Mouse (Mus musculus) embryonic facial prominence, embryonic 10.5 days (tissue): ENCODE measurements at regions not wholly inside any gene's neighbourhood (a gene's known extent, or its start where the extent isn't known, plus 50 kb on each side); places are given as distances from the start of the nearest gene placed in this dataset.

Source experiments
- DNase-seq: peaks from one replicate; pipeline ENCODE4 v3.0.0-alpha.2; 2017; ENCODE audit warnings: low spot score
- H3K27ac ChIP-seq: fragments of 300-500 bp; sonication (generic); replicated peaks from 2 replicates; pipeline ENCODE4 v1.5.1; 2016; ENCODE audit warnings: mild to moderate bottlenecking
- H3K27me3 ChIP-seq: fragments of 300-500 bp; sonication (generic); replicated peaks from 2 replicates; pipeline ENCODE4 v1.6.1; 2016; ENCODE audit warnings: low read depth, mild to moderate bottlenecking; ENCODE audit not compliant: poor library complexity, severe bottlenecking
- H3K36me3 ChIP-seq: fragments of 300-500 bp; sonication (generic); replicated peaks from 2 replicates; pipeline ENCODE4 v1.6.1; 2016; ENCODE audit warnings: mild to moderate bottlenecking, moderate library complexity
- H3K4me1 ChIP-seq: fragments of 300-500 bp; sonication (generic); 2 replicates; pipeline ENCODE4 v1.6.1; 2016
- H3K4me3 ChIP-seq: fragments of 300-500 bp; sonication (generic); 2 replicates; pipeline ENCODE4 v1.5.1; 2016; ENCODE audit warnings: mild to moderate bottlenecking, moderate library complexity
- H3K9me3 ChIP-seq: fragments of 300-500 bp; sonication (generic); 2 replicates; pipeline ENCODE4 v1.6.1; 2016; ENCODE audit warnings: mild to moderate bottlenecking
- WGBS: fragments of 180-500 bp; shearing (Covaris S2); methylation state at CpG from one replicate; pipeline ENCODE4 v1.1.7; 2016; 5-methylcytosine and 5-hydroxymethylcytosine counted together

DNA sequence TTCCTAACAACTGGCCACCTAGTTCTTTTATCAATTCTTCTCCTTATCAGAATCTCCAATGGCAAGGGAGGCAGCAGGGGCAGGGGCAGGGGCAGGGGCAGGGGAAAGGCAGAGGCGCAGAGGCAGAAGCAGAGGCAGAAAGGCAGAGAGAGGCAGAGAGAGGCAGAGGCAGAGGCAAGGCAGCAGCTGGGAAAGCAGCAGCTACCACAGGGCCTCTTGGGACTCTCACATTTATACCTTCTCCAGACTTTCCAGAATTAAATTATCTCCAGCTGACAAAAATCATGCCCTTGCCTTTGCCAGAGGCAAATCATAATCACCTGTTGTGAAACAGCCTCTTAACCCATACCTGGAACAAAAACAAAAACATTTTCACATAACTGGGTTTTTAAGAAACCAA lies 370.4 kb upstream of the Clec14a start:
- Histone ChIP-seq H3K36me3 (no peaks in the 10 kb centered on the region), H3K27ac (no peak overlapping the region), H3K4me3 (no peak overlapping the region), H3K4me1 (peaks cover 17% of the 10 kb centered on the region), H3K27me3 (no peaks in the 10 kb centered on the region), H3K9me3 (no peaks in the 10 kb centered on the region)
- peak; percentile 29 for DNase-seq
- WGBS, result 32% methylated on average over 1 of the region's 1 CpGs

DNA sequence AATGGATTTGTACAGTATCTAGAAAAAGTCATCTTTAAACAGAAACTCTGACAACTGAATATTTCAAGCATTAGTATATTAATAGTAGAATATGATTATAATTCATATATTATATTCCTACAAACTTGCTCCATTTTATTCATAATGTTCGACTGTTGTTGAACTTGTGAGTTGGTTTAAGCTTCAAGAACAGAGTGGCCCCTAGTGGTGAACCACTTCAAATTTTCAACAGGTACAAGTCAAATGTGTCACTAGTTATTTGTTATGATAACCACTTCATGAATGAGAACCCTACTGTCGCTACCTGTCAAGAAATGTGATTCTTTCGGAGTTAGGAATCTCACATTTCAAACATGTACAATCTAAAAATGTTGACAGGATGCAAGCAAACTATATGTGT lies 369.2 kb upstream of the Clec14a start:
- no peaks in the 10 kb centered on the region for H3K27me3 ChIP-seq
- no peaks in the 10 kb centered on the region for H3K9me3 ChIP-seq
- H3K4me1 ChIP-seq, result peaks cover 9% of the 10 kb centered on the region
- no peak overlapping the region for H3K4me3 ChIP-seq
- no peaks in the 10 kb centered on the region for H3K36me3 ChIP-seq
- no peak overlapping the region for H3K27ac ChIP-seq
- WGBS, result 77% methylated on average over 3 of the region's 3 CpGs
- DNase-seq, result no peak

DNA sequence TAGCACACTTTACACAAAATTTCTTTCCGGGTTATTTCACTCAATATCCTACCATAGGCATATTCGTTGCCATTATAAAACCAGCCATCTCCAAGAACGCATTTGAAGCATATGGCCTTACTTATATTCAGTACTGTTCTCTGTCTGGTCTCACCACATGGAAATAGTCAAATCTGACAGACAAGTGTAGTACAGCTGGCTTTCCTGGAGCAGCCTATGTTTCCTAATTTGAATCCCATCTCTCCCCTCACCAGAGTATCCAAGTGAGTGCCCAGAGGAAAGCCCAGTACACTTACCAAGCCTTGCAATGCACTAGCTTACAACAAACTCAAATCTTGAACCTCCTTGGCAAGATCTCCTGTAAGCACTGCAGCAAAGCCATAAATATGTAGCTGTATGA lies 363.4 kb upstream of the Clec14a start:
- H3K4me3 ChIP-seq, result no peak overlapping the region
- H3K36me3 ChIP-seq, result no peaks in the 10 kb centered on the region
- no peaks in the 10 kb centered on the region for H3K27me3 ChIP-seq
- no peaks in the 10 kb centered on the region for H3K4me1 ChIP-seq
- no peaks in the 10 kb centered on the region for H3K9me3 ChIP-seq
- 84% methylated on average over 3 of the region's 3 CpGs for WGBS
- no peak overlapping the region for H3K27ac ChIP-seq
- no peak for DNase-seq

DNA sequence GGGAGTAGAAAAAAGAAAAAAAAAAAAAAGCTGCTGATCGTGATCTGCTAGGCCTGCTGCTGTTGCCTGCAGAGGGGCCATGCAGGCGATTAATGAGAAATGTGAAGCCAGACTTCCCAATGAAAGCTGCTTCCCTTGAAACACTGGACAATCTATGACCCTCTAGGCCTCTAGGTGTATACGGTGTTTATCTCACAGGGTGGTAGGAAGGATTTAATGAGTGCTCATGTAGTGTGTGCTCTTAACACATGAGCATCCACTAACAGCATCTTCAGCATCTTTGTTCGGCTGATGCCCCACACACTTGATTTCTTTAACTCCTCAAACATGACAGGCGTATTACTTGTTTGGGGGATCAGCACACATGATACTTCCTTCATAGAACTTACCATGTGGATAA lies 359.7 kb upstream of the Clec14a start:
- H3K4me1 ChIP-seq, result no peaks in the 10 kb centered on the region
- no peak for DNase-seq
- H3K27me3 ChIP-seq, result no peaks in the 10 kb centered on the region
- H3K27ac ChIP-seq, result no peak overlapping the region
- H3K36me3 ChIP-seq, result no peaks in the 10 kb centered on the region
- H3K9me3 ChIP-seq, result no peaks in the 10 kb centered on the region
- no peak overlapping the region for H3K4me3 ChIP-seq
- WGBS, result 77% methylated on average over 5 of the region's 5 CpGs

DNA sequence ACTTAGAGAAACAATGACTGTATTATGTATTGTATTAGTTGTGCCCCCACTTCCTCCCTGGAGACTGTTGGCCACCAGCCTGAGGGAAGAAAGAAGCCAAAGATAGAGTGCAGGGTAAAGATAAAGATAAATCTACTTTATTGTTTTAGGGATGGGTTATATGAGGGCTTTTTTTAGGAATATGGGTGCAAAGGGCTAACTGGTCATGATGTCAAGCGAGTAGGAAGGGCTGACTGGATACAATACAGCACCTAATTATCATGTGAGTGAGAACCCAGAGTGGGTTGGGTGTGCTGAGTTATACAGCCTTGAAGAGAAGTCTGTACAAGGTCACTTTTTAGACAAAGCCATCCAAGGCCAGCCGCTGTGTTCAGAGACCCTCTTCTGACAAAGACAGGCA lies 356.1 kb upstream of the Clec14a start:
- no peaks in the 10 kb centered on the region for H3K27me3 ChIP-seq
- no peaks in the 10 kb centered on the region for H3K36me3 ChIP-seq
- 57% methylated on average over 2 of the region's 2 CpGs for WGBS
- H3K27ac ChIP-seq, result no peak overlapping the region
- H3K9me3 ChIP-seq, result no peaks in the 10 kb centered on the region
- H3K4me1 ChIP-seq, result no peaks in the 10 kb centered on the region
- no peak for DNase-seq
- H3K4me3 ChIP-seq, result no peak overlapping the region

DNA sequence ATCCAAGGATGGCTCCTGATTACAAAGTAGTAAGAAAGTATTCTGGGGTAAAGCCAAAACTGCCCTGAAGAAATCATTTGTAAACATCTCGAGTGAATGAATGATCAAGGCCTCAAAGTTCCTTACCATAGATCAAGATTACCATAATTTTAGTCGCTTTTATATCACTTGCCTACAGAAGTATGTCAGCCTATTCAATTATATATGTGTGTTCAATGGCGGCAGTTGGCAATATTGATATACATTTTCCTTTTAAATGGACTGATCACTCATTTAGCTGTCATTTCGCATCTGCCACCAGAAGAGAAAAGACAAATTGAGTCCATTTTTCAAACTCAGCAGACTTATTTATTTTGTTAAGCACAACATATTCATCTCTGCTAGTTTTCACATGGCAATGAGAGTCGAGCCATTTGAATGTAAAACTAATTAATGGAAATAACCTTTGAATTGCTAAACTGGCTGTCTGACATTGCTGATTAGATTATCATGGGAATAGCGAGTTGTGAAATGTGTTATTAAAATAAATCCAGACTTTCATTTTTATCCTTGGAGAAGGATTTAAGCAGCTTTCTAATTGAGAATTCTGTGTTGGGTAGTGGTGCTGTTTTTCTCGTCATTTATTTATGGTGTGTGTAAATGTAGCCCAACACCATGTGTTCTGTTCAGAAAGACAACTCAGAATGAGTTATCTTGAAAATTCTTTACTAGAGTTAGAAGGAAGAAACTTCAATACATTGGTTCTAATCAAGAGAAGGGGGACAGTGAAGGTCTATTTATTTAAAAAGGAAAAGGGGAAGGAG lies 350.6 kb upstream of the Clec14a start:
- DNase-seq, result no peak
- 86% methylated on average over 7 of the region's 7 CpGs for WGBS

DNA sequence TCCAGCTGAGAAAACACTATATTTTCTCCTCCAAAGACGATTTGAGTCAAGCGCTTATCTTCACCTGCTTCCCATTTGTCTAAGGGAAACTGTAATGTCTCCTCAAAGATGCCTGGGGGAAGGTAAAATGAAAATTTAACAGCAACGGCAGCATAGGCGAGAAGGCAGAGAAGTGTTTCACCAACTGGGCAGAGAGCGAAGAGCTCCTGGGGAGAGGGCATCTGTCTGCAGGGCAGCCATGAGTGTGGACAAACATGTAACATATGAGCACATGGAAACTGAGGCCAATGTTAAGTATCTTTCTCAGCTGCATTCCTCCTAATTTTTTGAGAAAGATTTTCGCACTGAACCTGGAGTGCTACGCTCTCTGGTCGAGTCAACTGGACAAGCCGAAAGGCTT lies 325.7 kb upstream of the Clec14a start:
- WGBS, result 87% methylated on average over 9 of the region's 9 CpGs
- DNase-seq, result no peak
- H3K4me1 ChIP-seq, result no peaks in the 10 kb centered on the region
- no peaks in the 10 kb centered on the region for H3K36me3 ChIP-seq
- H3K27me3 ChIP-seq, result no peaks in the 10 kb centered on the region
- no peak overlapping the region for H3K4me3 ChIP-seq
- H3K27ac ChIP-seq, result no peak overlapping the region
- no peaks in the 10 kb centered on the region for H3K9me3 ChIP-seq

More for the DNA sequence above, 350.6 kb upstream of the Clec14a start:
- no peaks in the 10 kb centered on the region for H3K27me3 ChIP-seq
- no peaks in the 10 kb centered on the region for H3K9me3 ChIP-seq
- no peaks in the 10 kb centered on the region for H3K4me1 ChIP-seq
- no peak overlapping the region for H3K4me3 ChIP-seq
- H3K36me3 ChIP-seq, result no peaks in the 10 kb centered on the region
- H3K27ac ChIP-seq, result no peak overlapping the region

DNA sequence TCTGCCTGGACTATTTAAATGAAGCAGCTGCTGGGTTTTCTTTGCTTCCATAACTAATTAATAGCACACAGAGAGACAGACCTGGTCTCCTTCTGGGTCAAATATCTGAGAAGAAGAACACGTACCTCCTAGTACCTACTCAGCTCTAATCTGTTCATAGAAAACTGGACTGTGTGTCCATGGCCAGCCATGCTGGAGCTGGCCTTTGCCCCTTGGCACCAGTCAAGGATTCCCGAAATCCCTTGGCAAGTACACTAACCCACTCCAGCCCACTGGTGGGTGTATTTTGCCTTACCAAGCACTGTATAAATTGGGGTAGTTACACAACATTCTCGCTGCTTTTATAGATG lies 322.4 kb upstream of the Clec14a start:
- Histone ChIP-seq H3K27me3 (no peaks in the 10 kb centered on the region), H3K27ac (no peak overlapping the region), H3K4me1 (no peaks in the 10 kb centered on the region), H3K9me3 (no peaks in the 10 kb centered on the region), H3K4me3 (no peak overlapping the region), H3K36me3 (no peaks in the 10 kb centered on the region)
- WGBS, result 78% methylated on average over 3 of the region's 3 CpGs
- no peak for DNase-seq

DNA sequence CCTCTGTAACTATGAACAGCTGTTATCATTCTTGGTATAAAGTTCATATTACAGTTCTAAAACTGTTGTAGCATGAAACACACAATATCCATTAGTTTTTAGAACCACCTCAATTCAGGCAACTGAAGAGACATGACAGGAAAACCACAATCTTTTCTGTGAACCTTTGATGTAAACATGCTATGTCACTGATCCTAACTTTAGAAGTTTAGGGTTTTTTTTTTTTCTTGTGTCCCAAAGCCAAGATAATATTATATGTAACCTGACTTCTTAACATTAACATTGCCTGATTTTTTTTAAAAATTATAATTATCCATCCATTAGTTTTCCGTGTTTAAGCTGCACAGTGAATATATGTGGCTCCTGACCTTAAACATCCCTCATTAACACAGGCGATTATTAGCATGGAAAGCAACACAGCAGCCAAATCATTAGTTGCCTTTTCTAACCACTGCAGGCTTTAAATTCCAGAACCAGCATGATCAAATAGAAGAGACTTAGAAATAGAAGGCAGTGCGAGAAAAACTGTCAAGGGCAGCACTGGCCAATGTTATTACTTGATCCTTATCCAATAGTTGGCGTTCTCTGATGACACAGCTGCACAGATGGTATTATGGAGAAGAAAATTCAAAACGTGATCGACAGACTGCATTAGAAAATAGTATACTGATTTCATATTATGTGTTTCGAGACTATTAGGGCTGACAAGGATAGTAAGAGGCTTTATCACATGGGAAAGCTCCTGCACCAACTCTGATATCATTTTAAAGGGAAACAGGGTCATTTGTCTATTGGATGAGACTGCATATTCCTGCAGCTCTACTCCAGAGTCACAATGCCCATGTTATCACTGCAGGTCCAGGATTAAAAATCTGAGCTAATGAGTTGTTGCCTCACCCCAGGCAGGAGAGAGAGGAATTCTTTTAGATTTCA lies 321.7 kb upstream of the Clec14a start:
- Histone ChIP-seq H3K27me3 (no peaks in the 10 kb centered on the region), H3K9me3 (no peaks in the 10 kb centered on the region), H3K4me3 (no peak overlapping the region), H3K4me1 (no peaks in the 10 kb centered on the region), H3K36me3 (no peaks in the 10 kb centered on the region), H3K27ac (no peak overlapping the region)
- DNase-seq, result no peak
- 83% methylated on average over 7 of the region's 7 CpGs for WGBS

DNA sequence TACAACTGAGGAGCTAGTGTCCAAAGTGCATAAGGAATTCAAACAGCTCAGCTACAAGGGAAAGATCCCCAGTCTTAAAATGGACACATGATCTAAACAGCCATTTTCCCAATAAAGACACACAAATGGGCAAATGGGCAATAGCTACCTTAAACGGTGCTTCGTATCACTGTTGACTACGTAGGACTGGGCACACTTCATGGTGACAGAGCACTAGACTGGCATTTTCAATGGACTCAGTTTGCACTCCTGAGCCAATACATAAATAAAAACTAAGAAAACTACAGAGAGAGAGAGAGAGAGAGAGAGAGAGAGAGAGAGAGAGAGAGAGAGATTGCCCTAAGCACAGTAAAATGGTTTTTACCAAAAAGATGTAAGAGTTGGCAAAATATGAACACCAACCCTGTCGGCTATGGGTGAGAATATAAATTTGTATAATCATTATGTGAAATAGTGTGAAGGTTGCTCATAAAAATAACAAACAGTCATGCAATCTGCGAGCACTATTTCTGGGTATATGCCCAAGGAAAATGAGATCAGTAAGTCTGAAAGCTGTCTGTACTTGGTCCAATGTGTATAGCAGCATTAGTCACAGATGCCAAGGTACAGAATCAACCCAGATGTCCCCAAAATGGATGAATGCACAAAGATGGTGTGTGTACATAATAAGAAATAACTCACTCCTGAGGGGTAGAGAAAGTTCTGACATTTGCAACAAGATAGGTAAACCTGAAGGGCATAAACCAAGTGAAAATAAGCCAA lies 312.9 kb upstream of the Clec14a start:
- Histone ChIP-seq H3K27me3 (no peaks in the 10 kb centered on the region), H3K4me3 (no peak overlapping the region), H3K4me1 (no peaks in the 10 kb centered on the region), H3K36me3 (no peaks in the 10 kb centered on the region), H3K9me3 (no peaks in the 10 kb centered on the region), H3K27ac (no peak overlapping the region)
- DNase-seq, result no peak
- WGBS, result 93% methylated on average over 5 of the region's 5 CpGs

DNA sequence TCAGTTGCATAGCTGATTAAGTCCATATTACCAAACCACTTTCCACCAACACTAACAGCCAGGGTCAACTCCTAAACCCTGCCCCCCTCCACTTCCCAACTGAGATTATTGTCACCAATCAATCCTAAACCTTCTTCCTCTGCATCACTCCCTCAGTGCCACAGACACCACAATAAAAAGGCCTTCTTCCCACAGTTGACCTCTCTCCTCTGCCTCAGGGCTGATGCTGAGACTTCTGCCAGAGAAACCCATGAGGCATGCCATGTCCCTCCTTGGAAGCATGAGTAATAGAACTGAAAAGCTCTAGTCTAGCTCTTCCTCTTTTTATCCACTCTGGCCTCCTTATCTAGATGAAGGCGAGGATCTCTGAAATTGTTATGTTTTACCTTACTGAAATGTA lies 300.0 kb upstream of the Clec14a start:
- Histone ChIP-seq H3K27ac (no peak overlapping the region), H3K4me3 (no peak overlapping the region), H3K9me3 (no peaks in the 10 kb centered on the region), H3K4me1 (no peaks in the 10 kb centered on the region), H3K36me3 (no peaks in the 10 kb centered on the region), H3K27me3 (no peaks in the 10 kb centered on the region)
- 84% methylated on average over 1 of the region's 1 CpGs for WGBS
- DNase-seq, result no peak

DNA sequence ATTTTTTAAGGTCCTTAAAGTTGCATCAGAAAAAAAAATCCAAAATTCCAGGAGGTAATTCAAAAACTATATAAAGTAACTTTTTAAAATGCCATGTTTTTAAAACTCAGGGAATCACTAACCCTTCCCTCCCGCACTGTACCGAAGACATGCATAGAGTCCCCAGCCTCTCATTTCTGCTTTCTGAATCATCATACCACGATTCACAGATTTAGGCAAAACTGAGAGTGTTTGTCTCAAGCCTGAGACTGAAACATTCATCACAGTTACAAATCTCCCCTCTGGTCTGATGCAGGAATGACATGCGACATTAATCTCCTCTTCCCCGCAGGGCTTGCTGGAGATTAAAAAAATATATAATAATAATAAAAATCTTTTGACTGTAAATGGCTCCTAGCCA lies 291.8 kb upstream of the Clec14a start:
- H3K4me1 ChIP-seq, result no peaks in the 10 kb centered on the region
- H3K9me3 ChIP-seq, result no peaks in the 10 kb centered on the region
- H3K27me3 ChIP-seq, result no peaks in the 10 kb centered on the region
- H3K27ac ChIP-seq, result no peak overlapping the region
- no peak for DNase-seq
- H3K36me3 ChIP-seq, result no peaks in the 10 kb centered on the region
- 89% methylated on average over 5 of the region's 5 CpGs for WGBS
- no peak overlapping the region for H3K4me3 ChIP-seq
